Mouse (Mus musculus): ENCODE data around the gene Atp8b5. TPM values are rescaled to one million over a fixed set of nuclear protein-coding genes. Genes with fewer than 3 reads are reported as not detected.

Gene Atp8b5
- total RNA-seq, 1 experiment from 2014 or later = 0.79 TPM

DNA sequence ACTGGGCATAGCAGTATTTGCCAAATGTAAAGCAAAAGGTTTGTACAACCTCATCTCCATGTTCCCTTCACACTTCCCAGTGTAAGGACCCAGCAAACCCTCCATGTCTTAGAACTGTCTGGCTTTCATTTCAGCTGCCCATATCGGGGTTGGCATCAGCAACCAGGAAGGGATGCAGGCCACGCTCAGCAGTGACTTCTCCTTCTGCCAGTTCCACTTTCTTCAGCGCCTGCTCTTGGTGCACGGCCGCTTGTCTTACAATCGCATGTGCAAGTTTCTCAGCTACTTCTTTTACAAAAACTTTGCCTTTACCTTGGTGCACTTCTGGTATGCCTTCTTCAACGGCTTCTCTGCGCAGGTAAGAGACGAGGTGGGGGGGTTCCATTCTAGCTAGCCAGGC is 100.8 kb downstream of the Atp8b5 start:
- ATAC-seq (replicated peaks in 1 of 2; ENCODE audit: insufficient read depth in 1 of 2, low FRiP score in 2 of 2, low TSS enrichment in 1 of 2, low read depth in 1 of 2, poor library complexity in 2 of 2, severe bottlenecking in 2 of 2) = peak; percentile 38 to 54; a peak in 3 of 4 replicates

DNA sequence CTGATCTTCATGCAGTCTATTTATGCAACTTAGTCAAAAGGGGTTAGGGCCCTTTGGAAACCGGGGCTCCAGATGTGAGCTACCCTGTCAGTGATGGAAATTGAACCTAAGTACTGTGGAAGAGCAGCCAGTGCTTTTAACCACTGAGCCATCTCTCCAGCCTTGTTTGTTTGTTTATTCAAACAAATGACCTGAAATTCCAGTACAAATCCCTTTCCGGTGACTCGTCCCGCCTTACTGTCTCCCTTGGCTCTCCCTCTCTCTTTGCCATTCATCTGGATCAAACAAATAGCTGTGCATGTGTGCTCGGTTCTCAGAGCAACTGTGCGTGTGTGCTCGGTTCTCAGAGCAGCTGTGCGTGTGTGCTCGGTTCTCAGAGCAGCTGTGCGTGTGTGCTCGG is 104.4 kb downstream of the Atp8b5 start:
- ATAC-seq (replicated peaks in 1 of 2; ENCODE audit: insufficient read depth in 1 of 2, low FRiP score in 2 of 2, low TSS enrichment in 1 of 2, low read depth in 1 of 2, poor library complexity in 2 of 2, severe bottlenecking in 2 of 2) = no peak

DNA sequence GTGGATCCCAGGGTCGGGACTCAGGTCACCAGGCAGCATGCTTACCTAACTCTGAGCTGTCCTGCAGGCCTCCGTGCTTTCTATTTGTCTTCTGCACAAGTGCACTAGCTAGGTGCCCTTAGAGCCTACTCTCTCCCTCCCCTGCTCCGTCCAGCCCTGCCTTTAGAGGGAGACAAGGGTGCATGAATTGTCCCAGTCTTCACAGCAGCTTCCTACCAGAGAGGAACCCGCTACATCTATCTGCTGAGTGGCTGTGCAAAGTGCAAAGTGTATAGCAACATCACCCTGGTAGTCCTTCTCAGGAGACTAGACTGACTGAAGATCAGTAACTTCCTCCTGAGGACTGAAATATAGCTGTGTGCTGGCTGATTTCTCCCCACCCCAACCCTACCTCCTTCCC is 105.2 kb downstream of the Atp8b5 start:
- no peak for ATAC-seq (replicated peaks in 1 of 2; ENCODE audit: insufficient read depth in 1 of 2, low FRiP score in 2 of 2, low TSS enrichment in 1 of 2, low read depth in 1 of 2, poor library complexity in 2 of 2, severe bottlenecking in 2 of 2)

DNA sequence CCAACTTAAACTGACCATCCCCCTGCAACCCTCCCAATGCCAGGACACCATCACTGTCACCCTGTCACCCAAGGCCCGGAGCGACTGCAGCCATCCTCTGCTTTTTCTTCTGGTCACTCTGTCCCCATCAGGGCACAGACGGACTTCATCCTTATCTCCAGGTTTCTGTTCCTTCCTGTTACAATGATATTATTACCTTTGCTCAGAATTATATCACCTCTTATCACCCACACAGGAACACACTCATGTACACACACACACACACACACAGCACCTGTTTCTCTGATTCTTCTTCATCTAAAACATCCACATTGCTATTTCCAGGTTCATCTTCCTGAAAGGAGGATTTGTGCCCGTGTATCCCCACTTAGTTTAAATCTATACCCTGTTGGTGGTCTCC is 107.3 kb downstream of the Atp8b5 start:
- ATAC-seq (replicated peaks in 1 of 2; ENCODE audit: insufficient read depth in 1 of 2, low FRiP score in 2 of 2, low TSS enrichment in 1 of 2, low read depth in 1 of 2, poor library complexity in 2 of 2, severe bottlenecking in 2 of 2) = no peak

DNA sequence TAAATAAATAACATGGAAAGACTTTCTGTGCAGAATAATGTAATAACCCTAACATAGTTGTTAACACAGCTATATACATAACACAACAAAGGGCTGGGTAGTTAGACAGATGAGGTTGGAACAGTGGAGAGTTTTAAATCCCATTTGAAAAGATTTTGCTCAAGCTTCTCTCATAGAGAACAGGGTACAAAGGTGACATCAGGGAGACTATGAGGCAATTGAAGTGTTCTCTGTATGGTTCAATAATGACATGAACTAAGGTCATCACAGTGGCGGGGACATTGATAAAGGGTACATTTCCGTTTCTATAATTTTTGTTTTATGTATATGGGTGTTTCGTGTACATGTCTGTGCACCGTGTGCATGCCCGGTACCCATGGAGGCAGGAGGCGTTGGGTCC is 112.6 kb downstream of the Atp8b5 start:
- no peak for ATAC-seq (replicated peaks in 1 of 2; ENCODE audit: insufficient read depth in 1 of 2, low FRiP score in 2 of 2, low TSS enrichment in 1 of 2, low read depth in 1 of 2, poor library complexity in 2 of 2, severe bottlenecking in 2 of 2)

DNA sequence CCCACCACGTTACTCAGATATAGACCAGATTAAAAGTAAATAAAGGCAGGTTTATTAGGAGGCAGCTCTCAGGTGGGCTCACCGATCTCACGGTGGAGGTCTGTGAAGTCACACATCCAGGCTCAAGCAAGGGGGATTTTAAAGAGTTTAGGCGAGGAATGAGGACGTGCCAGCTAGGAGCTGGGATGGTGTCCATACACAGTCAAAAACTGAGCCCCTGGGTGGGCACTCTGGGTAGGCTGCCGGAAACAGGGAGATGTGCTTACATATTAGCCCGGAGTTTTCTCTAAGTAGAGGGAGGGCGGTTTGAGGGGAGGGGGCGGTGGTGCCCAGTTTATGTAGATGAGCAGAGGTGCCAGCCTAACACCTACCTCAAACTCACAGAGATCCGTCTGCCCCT is 114.0 kb downstream of the Atp8b5 start:
- no peak for ATAC-seq (replicated peaks in 1 of 2; ENCODE audit: insufficient read depth in 1 of 2, low FRiP score in 2 of 2, low TSS enrichment in 1 of 2, low read depth in 1 of 2, poor library complexity in 2 of 2, severe bottlenecking in 2 of 2)

DNA sequence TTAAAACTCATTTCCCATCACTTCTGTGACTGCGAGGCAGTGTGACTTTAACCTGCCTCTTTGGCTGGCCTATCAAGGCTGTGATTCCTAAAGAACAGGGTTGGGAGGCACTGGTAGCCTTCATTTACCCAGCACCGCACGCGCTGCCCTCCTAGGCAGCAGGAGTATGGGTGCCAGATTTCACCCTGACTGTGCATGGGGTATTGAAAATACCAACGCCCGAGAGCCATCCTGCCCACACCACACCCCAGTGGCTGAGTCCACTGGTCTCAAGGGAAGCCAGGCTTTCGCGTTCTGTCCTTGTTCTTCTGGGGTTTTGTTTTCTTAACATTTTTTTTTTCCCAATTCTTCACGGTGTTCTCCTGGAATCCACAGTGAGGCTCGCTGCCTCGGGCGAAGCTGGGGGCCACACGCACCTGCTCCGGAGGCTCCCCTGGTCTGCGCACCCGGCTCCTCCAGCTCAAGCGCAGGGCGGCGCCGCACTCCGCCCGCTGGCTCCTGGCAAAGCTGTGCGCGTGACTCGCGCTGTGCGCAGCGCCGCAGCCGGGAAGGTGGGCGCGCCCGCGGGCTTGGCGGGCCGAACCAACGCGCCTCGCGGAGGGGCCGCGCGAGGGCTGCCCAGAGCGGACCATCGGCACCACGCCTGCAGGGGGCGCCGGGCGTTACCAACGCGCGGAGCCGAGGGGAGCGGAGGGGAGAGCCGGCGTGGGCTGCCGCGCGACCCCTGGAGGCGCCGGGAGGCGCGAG is 114.6 kb downstream of the Atp8b5 start, which contains the start of gene Rusc2:
Rusc2 (plus strand) TSS at position 572 of the 747 bp plus-strand sequence.
- peak; percentile 63 to 64 for ATAC-seq (replicated peaks in 1 of 2; ENCODE audit: insufficient read depth in 1 of 2, low FRiP score in 2 of 2, low TSS enrichment in 1 of 2, low read depth in 1 of 2, poor library complexity in 2 of 2, severe bottlenecking in 2 of 2)

DNA sequence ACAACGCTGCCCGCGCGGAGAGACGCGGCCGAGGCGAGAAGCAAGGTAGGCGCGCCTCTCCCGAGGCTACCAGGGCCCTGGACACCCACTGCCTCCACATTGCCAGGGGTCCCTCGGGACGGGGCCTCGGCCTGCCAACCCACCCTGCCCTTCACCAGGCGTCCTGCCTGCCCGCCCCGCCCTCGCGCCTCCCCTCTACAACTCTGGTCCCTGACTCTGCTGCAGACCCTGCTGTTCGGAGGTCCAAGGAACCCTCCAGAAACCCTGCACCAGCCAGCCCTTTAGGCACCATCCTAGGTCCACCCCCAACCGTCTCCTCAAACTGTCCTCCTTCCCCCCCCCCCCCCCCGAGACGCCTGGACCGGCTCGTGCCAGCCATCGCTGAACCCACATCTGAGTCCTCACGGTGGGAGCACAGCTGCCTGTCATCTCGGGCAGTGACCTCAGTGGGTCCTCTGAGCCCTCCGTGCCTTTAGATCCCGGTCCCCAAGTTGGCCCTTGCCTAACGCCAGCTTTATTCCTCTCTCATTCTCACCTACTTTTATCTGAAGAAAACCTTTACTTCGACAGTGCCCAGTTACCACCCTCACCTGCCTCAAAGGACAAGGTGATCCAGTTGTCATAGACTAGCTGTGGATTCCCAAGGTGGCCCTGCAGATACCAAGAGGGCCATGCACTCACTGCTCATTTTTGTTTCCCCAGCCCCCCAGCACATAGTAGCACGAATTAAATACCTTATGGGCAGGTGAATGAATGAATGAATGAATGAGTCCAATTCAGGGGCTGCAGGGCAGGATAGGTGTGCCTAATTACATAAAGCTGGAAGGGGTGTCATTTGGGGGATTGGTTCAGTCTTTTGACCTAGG is 115.4 kb downstream of the Atp8b5 start:
- ATAC-seq (replicated peaks in 1 of 2; ENCODE audit: insufficient read depth in 1 of 2, low FRiP score in 2 of 2, low TSS enrichment in 1 of 2, low read depth in 1 of 2, poor library complexity in 2 of 2, severe bottlenecking in 2 of 2) = 0 out of 4 replicates have a peak, but pooled peaks of 1 of the 2 experiments have one; percentile 6

DNA sequence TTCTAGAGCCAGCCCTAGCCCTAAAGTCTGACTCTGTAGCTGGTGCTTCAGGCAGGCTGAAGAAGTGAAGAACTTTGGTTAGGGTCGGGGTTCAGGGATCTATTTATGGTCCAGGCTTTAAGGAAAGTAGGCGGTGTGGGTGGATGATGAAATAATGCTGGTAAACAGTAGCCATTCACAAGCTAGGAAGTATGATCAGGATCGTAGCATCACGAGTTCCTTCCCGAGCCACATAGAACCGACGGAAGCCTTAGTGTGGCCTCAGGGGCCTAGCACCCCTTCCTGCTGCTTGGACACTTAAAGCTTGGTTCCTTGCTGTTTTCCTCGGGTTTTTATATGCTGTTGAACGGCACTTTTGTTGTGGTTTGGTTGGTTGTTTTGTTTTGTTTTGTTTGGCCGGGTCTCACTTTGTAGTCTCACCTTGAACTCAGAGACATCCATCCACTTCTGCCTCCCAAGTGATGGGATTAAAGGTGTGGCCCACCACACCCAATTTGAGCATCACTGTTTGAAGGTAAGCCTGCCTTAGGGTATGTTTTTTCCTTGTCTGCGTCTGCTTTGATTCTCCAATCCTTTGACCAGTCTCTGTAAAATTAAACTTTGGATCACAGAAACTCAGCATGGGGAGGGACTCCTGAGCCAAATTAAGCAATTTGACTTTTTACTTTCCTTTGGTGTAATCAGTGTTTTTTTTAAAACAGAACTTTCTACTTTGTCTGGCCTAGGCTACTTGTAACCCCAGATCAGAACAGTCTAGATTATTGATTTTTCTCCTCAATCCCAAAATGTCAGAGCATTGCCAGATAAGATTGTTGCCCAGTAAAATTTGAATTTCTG is 116.5 kb downstream of the Atp8b5 start:
- ATAC-seq (replicated peaks in 1 of 2; ENCODE audit: insufficient read depth in 1 of 2, low FRiP score in 2 of 2, low TSS enrichment in 1 of 2, low read depth in 1 of 2, poor library complexity in 2 of 2, severe bottlenecking in 2 of 2) = no peak

DNA sequence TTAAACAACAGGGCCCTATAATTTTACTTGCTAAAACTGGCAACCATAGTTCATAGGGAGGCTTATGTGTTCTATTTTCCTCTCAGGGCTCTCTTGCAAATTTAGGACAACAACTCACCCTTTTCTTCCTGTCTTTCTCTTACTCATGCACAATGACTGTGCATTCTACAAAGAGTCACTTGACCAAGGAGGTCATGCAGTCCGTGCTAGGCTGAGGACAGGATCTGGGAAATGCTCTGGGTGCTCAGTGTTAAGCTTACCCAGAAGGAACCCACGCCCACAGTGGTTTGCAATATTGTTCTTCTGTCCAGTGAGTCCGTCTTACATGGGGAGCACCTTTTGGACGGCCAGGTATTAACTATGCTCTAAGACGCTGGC is 117.1 kb downstream of the Atp8b5 start:
- 0 out of 4 replicates have a peak, but pooled peaks of 1 of the 2 experiments have one; percentile 38 for ATAC-seq (replicated peaks in 1 of 2; ENCODE audit: insufficient read depth in 1 of 2, low FRiP score in 2 of 2, low TSS enrichment in 1 of 2, low read depth in 1 of 2, poor library complexity in 2 of 2, severe bottlenecking in 2 of 2)

DNA sequence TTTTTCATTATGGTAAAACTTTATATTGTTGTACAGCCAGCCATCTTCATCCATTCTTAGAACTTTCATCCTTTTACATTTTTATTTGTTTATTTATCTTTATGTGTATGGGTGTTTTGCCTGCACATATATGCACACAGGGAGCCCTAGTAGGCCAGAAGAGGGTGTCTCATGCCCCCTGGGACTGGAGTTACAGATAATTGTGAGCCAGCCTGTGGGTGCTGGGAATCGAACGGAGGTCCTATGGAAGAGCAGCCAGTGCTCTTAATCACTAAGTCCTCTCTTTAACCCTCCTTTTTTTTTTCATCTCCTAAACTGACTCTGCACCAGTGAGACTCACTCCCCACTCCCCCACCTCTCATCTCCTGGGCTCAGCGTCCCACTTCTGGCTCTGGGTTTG is 117.6 kb downstream of the Atp8b5 start:
- ATAC-seq (replicated peaks in 1 of 2; ENCODE audit: insufficient read depth in 1 of 2, low FRiP score in 2 of 2, low TSS enrichment in 1 of 2, low read depth in 1 of 2, poor library complexity in 2 of 2, severe bottlenecking in 2 of 2) = no peak

DNA sequence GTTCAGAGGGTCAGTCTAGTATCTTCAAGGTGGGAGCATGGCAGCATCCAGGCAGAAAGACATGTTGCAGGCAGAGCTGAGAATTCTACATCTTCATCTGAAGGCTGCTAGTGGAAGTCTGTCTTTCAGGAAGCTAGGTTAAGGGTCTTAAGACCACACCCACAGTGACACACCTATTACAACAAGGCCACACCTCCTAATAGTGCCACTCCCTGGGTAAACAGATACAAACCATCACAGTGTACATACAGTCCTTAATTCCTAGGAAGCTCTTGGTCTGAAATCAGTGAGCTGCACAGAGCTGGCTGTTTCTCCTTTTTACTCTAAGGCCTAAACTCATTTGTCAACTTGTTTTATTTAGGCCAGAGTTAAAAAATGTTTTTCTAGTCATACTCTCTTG is 120.0 kb downstream of the Atp8b5 start:
- no peak for ATAC-seq (replicated peaks in 1 of 2; ENCODE audit: insufficient read depth in 1 of 2, low FRiP score in 2 of 2, low TSS enrichment in 1 of 2, low read depth in 1 of 2, poor library complexity in 2 of 2, severe bottlenecking in 2 of 2)

DNA sequence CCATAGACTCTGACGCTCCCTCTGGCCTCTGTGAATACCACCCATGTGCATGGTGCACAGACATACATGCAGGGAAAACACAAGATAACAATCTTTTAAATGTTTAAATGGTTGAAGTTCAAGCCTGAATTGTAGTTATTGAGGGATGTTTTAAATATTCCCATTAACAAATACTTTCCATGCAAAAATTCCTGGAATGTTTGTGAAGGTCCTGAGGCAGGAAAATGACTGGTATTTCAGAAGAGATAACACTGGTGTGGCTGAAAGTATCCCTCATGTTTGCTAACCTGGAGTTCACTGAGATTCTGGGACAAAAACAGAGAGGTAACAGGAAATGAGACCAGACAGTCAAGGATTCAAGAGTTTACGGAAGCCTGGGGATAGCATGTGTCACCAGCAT is 122.4 kb downstream of the Atp8b5 start:
- ATAC-seq (replicated peaks in 1 of 2; ENCODE audit: insufficient read depth in 1 of 2, low FRiP score in 2 of 2, low TSS enrichment in 1 of 2, low read depth in 1 of 2, poor library complexity in 2 of 2, severe bottlenecking in 2 of 2) = no peak

DNA sequence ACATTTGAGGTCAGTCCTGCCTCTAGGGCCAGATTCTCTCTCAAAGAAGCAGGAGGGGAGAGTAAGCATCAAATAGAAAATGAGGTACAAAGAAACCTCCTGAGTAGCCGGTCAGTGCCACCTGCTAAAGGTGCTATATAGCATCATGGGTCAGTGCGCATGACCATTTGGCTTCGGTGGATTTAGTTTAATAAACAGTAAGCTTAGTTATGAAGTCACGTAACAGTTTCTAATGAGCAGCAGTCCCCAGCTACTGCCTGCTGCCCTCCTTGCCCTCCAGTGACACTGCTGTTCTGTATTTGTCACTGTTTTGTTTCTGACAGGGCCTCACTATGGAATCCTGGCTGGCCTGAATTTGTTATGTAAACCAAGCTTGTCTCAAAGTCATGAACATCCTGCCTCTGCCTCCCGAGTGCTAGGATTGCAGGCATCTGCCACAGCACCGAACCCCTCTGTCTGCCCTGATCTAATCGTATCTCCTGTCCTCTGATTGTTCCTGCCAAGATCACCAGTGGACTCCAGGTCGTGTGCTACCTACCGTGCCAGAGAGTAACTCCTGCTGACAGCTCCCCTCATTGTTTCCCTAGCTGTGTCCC is 123.0 kb downstream of the Atp8b5 start:
- ATAC-seq (replicated peaks in 1 of 2; ENCODE audit: insufficient read depth in 1 of 2, low FRiP score in 2 of 2, low TSS enrichment in 1 of 2, low read depth in 1 of 2, poor library complexity in 2 of 2, severe bottlenecking in 2 of 2) = no peak

DNA sequence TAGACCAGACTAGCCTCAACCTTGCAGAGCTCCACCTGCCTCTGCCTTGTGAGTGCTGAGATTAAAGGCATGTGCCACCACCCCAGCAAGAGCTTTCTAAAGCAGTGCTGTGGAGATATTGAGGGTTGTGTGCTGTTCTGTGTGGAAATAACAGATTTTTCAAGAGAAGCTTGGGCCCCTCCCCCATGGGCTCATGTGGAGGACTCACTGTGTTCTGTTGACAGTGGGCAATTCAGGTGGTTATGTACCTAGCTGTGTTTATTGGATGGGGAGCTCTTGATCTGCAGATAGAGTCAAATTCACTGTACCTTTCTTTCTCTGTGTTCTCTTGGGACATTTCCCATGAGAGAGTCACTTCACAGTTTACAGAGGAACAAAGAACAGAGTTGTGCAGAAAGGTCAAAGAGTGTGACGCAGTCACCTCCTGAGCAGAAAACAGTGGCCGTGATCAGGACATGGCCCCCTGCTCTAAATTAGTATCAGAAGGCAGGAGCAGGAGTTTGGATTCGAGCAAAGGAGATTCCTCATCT is 124.6 kb downstream of the Atp8b5 start:
- ATAC-seq (replicated peaks in 1 of 2; ENCODE audit: insufficient read depth in 1 of 2, low FRiP score in 2 of 2, low TSS enrichment in 1 of 2, low read depth in 1 of 2, poor library complexity in 2 of 2, severe bottlenecking in 2 of 2) = no peak

DNA sequence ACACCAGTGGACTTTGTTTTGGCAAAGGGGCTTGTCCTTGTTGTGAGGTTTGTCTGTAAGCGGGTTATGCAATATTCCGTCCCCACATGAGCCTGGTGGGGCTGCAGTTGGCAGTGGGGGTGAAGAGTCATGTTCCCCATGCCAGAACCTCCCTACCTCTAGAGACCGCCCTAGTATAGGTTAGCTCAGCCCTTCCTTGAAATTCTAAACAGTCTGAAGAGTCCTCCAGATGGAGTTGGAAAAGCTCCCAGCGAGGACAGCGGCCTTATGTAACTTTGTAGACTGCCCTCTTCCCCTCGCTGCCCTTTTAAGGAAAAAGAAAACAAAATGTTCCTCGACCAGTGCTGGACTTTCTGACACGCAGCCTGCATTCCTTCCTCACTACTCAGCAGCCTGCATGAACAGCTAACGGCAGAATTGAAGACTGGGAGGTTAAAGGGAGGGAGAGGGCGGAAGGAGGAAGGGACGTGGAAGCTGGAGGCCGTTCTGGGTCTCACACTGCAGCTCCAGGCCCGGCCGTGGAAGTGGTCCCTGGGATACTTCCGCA is 127.5 kb downstream of the Atp8b5 start:
- no peak; a peak in 1 of 4 replicates for ATAC-seq (replicated peaks in 1 of 2; ENCODE audit: insufficient read depth in 1 of 2, low FRiP score in 2 of 2, low TSS enrichment in 1 of 2, low read depth in 1 of 2, poor library complexity in 2 of 2, severe bottlenecking in 2 of 2)

DNA sequence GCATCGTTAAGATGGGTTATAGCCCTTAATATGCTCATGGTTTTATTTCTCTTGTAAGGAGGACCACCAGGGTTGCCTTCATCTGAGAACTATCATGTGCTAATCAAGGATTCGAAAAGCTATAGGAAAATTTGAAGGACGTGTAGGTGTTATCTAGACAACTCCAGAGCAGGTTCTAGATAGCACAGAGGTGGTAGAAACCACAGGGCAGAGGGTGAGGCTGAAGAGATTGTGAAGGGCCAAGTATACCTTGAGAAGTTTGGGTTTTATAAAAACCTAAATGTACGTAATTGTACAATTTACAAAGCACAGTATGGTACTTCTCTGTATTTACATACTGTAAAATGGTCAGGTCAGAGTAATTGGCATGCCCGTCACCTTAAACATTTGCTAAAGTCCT is 128.2 kb downstream of the Atp8b5 start:
- ATAC-seq (replicated peaks in 1 of 2; ENCODE audit: insufficient read depth in 1 of 2, low FRiP score in 2 of 2, low TSS enrichment in 1 of 2, low read depth in 1 of 2, poor library complexity in 2 of 2, severe bottlenecking in 2 of 2) = no peak
